Mouse (Mus musculus): Measurements from ENCODE around the gene Mfsd4b3.

DNA sequence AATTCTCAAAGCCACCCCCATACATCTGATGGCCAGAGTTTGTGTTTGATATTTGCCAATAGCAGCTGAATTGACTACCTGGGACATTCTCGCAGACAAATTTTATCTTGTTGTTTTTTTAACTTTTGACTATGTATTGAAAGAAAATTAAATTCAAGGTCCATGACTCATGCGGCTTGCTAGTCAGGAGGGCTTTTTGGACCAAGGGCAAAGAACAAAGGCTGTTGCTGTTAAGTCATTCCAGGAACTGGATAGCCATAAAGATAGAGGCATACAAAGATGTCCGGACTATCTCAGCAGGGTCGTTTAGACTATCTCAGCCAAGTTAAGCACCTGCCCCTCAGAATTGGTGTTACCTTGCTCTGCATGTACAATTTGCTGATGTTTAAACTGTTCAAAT, 17.4 kb upstream of the Mfsd4b3 start:
- TF ChIP-seq SMC3 (IDR thresholded peaks at IDR 0.05; ENCODE audit: low read depth, low read length): no peak
- TF ChIP-seq MEF2A (IDR thresholded peaks at IDR 0.05; ENCODE audit: borderline replicate concordance, low read depth, low read length): no peak
- TF ChIP-seq CTCF (conservative IDR thresholded peaks at IDR 0.05 in 1 of 2, IDR thresholded peaks at IDR 0.05 in 1 of 2; ENCODE audit: low read depth in 2 of 2, low read length in 2 of 2): no peak
- TF ChIP-seq MAX (IDR thresholded peaks at IDR 0.05; ENCODE audit: low read length): no peak
- TF ChIP-seq MXI1 (IDR thresholded peaks at IDR 0.05; ENCODE audit: low read depth, low read length): no peak
- no peak for TF ChIP-seq USF1 (IDR thresholded peaks at IDR 0.05; ENCODE audit: low read depth, low read length)
- TF ChIP-seq POLR2AphosphoS2 (IDR thresholded peaks at IDR 0.05; ENCODE audit: low read depth, low read length): no peak

Measured in CH12.LX (cell line).